Mouse (Mus musculus) E14TG2a.4 (cell line): ENCODE measurements at regions not wholly inside any gene's neighbourhood (a gene's known extent, or its start where the extent isn't known, plus 50 kb on each side); places are given as distances from the start of the nearest gene placed in this dataset.

ENCODE experiments used
- CTCF ChIP-seq: conservative IDR thresholded peaks from 2 replicates; pipeline ENCODE4 v1.5.1; 2014; ENCODE audit warnings: low read length
- POU5F1 ChIP-seq: IDR thresholded peaks from 2 replicates; pipeline ENCODE4 v1.6.1; 2014; ENCODE audit warnings: low read length, borderline replicate concordance

- TF ChIP-seq POU5F1 = no peak
- no peak for TF ChIP-seq CTCF
Observed at GRCm38 (mm10) chr8:10804974-10805373, 203.3 kb downstream of the Irs2 start.
